Mouse (Mus musculus): ENCODE measurements around the gene 1700080E11Rik. TPM values are rescaled to one million over a fixed set of nuclear protein-coding genes. Genes with fewer than 3 reads are reported as not detected.

1700080E11Rik gene
- not detected for polyA plus RNA-seq (2017; shearing (Covaris generic))

GRCm38 (mm10) chr9:105144992-105145391 lies at the start of gene 1700080E11Rik:
Gene 1700080E11Rik, minus strand, starts transcription at chr9:105145092.

GRCm38 (mm10) chr9:105131253-105132001 lies 13.5 kb downstream of the 1700080E11Rik start, which contains the start of gene Nudt16:
Gene Nudt16, minus strand, starts transcription at chr9:105131824.

Other genes starting within 250 kb of the 1700080E11Rik start
- 61.6 TPM for gene Mrpl3, start 91.9 kb downstream of the 1700080E11Rik start, polyA plus RNA-seq (2017; shearing (Covaris generic))
- gene Nudt16, start 13.3 kb downstream of the 1700080E11Rik start, polyA plus RNA-seq (2017; shearing (Covaris generic)) = 28.0 TPM